Mouse (Mus musculus) hindbrain, embryonic 11.5 days (tissue): ENCODE measurements around the gene Tnfaip8l2. TPM values are rescaled to one million over a fixed set of nuclear protein-coding genes. Genes with fewer than 3 reads are reported as not detected.
A peak's percentile ranks its signal among the peaks of the same experiment; 100 is the strongest.

ENCODE experiments used
- ATAC-seq: fragments of 200-750 bp; cut with Nextera tagmentation; 2 replicates; pipeline ENCODE4 v1.8.0; 2017; ENCODE audit warnings: mild to moderate bottlenecking, moderate TSS enrichment, moderate library complexity; ENCODE audit not compliant: low FRiP score
- DNase-seq: peaks from one replicate; pipeline ENCODE4 v3.0.0-alpha.2; 2015; ENCODE audit warnings: low spot score
- H3K27ac ChIP-seq: fragments of 300-500 bp; sonication (generic); 2 replicates; pipeline ENCODE4 v1.5.1; 2014; ENCODE audit warnings: mild to moderate bottlenecking, low read depth, low read length
- H3K27me3 ChIP-seq: fragments of 300-500 bp; sonication (generic); 2 replicates; pipeline ENCODE4 v1.6.1; 2014; ENCODE audit warnings: mild to moderate bottlenecking, low read length, moderate library complexity, mixed read lengths; ENCODE audit not compliant: control insufficient read depth, insufficient read depth
- H3K36me3 ChIP-seq: fragments of 300-500 bp; sonication (generic); 2 replicates; pipeline ENCODE4 v1.6.1; 2014; ENCODE audit warnings: mild to moderate bottlenecking, low read length, moderate library complexity, mixed read lengths; ENCODE audit not compliant: control insufficient read depth, insufficient read depth
- H3K4me1 ChIP-seq: fragments of 300-500 bp; sonication (generic); replicated peaks from 2 replicates; pipeline ENCODE4 v1.6.1; 2014; ENCODE audit warnings: low read length, mixed read lengths; ENCODE audit not compliant: control insufficient read depth, insufficient read depth
- H3K4me2 ChIP-seq: fragments of 300-500 bp; sonication (generic); replicated peaks from 2 replicates; pipeline ENCODE4 v1.6.1; 2014; ENCODE audit warnings: mild to moderate bottlenecking, low read depth, low read length
- H3K4me3 ChIP-seq: fragments of 300-500 bp; sonication (generic); 2 replicates; pipeline ENCODE4 v1.5.1; 2014; ENCODE audit warnings: low read depth, low read length
- H3K9ac ChIP-seq: fragments of 300-500 bp; sonication (generic); 2 replicates; pipeline ENCODE4 v1.6.1; 2014; ENCODE audit warnings: low read depth, low read length
- H3K9me3 ChIP-seq: fragments of 300-500 bp; sonication (generic); 2 replicates; pipeline ENCODE4 v1.6.1; 2016; ENCODE audit warnings: low read length; ENCODE audit not compliant: control insufficient read depth
- WGBS: fragments of 180-500 bp; shearing (Covaris S2); extraction: QIAGEN DNeasy Blood & Tissue Kit; methylation state at CpG from one replicate; pipeline ENCODE4 v1.1.7; 2014; 5-methylcytosine and 5-hydroxymethylcytosine counted together
- polyA plus RNA-seq: library from polyadenylated mRNA; unstranded; fragments of >200 nt; fragmentation: Nextera tagmentation; extraction: Ambion mirVana; gene quantifications from 2 replicates; pipeline ENCODE4 v1.2.1, GENCODE M21; 2014

Gene Tnfaip8l2
- polyA plus RNA-seq, 1 experiment from 2014 or later = 2.1 TPM

GRCm38 (mm10) chr3:95163419-95164255 is 21.5 kb upstream of the Tnfaip8l2 start:
- no peak for ATAC-seq
- Histone ChIP-seq H3K4me3 (peak overlapping the region; percentile 85), H3K27ac (no peak overlapping the region), H3K4me1 (peaks cover 14% of the 10 kb centered on the region), H3K9me3 (no peaks in the 10 kb centered on the region), H3K9ac (peak overlapping the region; percentile 28; the same call in 1 of the 2 replicates), H3K36me3 (0 out of 2 replicates have a peak, but pooled peaks cover 2% of the 10 kb centered on the region), H3K4me2 (peak overlapping the region; percentile 70), H3K27me3 (peaks cover 2% of the 10 kb centered on the region; the same call in 1 of the 2 replicates)
- 55% methylated on average over 11 of the region's 11 CpGs for WGBS
- no peak for DNase-seq

GRCm38 (mm10) chr3:95162345-95162628 is 20.1 kb upstream of the Tnfaip8l2 start:
- no peaks in the 10 kb centered on the region for H3K36me3 ChIP-seq
- WGBS = 48% methylated on average over 2 of the region's 2 CpGs
- no peak for ATAC-seq
- peaks cover 14% of the 10 kb centered on the region for H3K4me1 ChIP-seq
- no peak for DNase-seq
- peak overlapping the region; percentile 70 for H3K4me2 ChIP-seq
- H3K27ac ChIP-seq = 0 out of 2 replicates have a peak overlapping the region, but pooled peaks have one; percentile 8
- H3K4me3 ChIP-seq = peak overlapping the region; percentile 85
- H3K27me3 ChIP-seq = peaks cover 2% of the 10 kb centered on the region; the same call in 1 of the 2 replicates
- no peaks in the 10 kb centered on the region for H3K9me3 ChIP-seq
- peak overlapping the region; percentile 82 for H3K9ac ChIP-seq

DNA sequence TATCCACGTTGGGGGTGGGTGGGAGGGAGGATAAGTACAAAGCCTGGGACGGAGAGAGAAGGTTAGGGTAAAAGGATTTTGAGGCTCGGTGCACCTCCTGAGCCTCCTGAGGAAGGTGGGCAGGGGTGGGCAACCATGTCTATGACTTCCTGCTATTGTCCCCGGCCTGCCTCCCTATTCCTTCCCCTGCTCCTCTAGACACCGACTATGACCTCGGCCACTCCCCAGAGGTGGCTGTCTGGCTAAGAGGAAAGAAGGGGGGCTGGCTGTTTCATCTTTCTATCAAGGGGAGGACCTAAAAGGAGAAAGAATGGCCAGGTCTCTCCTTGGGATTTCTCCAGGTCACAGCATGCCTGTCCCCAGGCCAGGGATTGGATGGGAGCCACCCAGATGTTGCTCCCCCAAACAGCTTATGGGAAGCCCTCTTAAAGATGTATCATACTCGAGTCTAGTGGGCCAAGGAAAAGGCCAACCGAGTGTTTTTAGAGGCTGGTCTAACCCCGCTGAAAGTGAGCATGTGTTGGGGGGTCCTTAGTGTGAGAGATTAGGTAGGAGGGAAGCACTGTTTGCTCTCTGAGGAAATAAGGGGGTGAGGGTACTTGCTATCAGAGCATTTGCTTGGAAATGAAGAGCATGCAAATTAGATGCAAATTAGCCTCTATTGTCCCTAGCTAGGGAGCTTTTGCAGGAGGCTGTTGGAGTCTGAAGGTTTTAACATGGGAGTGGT is 19.6 kb upstream of the Tnfaip8l2 start:
- ATAC-seq = 0 out of 2 replicates have a peak, but pooled peaks have one; percentile 2
- H3K27ac ChIP-seq = peak overlapping the region; percentile 79
- peaks cover 2% of the 10 kb centered on the region; the same call in 1 of the 2 replicates for H3K27me3 ChIP-seq
- H3K9ac ChIP-seq = peak overlapping the region; percentile 82
- WGBS = 5% methylated on average over 9 of the region's 9 CpGs
- no peaks in the 10 kb centered on the region for H3K36me3 ChIP-seq
- peaks cover 14% of the 10 kb centered on the region for H3K4me1 ChIP-seq
- peak overlapping the region; percentile 70 for H3K4me2 ChIP-seq
- H3K9me3 ChIP-seq = no peaks in the 10 kb centered on the region
- H3K4me3 ChIP-seq = peak overlapping the region; percentile 85
- DNase-seq = peak; percentile 43

GRCm38 (mm10) chr3:95161041-95161551 is 18.9 kb upstream of the Tnfaip8l2 start:
- under 1% methylated on average over 30 of the region's 30 CpGs for WGBS
- Histone ChIP-seq H3K4me2 (peak overlapping the region; percentile 70), H3K4me1 (peaks cover 14% of the 10 kb centered on the region), H3K9me3 (no peaks in the 10 kb centered on the region), H3K27me3 (peaks cover 2% of the 10 kb centered on the region; the same call in 1 of the 2 replicates), H3K27ac (peak overlapping the region; percentile 79), H3K9ac (peak overlapping the region; percentile 82), H3K4me3 (peak overlapping the region; percentile 85), H3K36me3 (no peaks in the 10 kb centered on the region)
- peak; percentile 61 for DNase-seq
- ATAC-seq = peak; percentile 22

- Histone ChIP-seq H3K27me3 (peaks cover 2% of the 10 kb centered on the region; the same call in 1 of the 2 replicates), H3K9me3 (no peaks in the 10 kb centered on the region), H3K4me3 (peak within 1 kb of the TSS; percentile 85), H3K4me2 (peak within 1 kb of the TSS; percentile 70), H3K27ac (peak within 1 kb of the TSS; percentile 79), H3K4me1 (peaks cover 14% of the 10 kb centered on the region), H3K9ac (peak within 1 kb of the TSS; percentile 82), H3K36me3 (no peaks in the 10 kb centered on the region)
- ATAC-seq = peak; percentile 95
- DNase-seq = peak; percentile 94
- under 1% methylated on average over 62 of the region's 66 CpGs for WGBS
Observed at GRCm38 (mm10) chr3:95159987-95160963, 18.1 kb upstream of the Tnfaip8l2 start, which contains the start of gene Sema6c. Gene Sema6c (plus strand): TSS chr3:95160457.

DNA sequence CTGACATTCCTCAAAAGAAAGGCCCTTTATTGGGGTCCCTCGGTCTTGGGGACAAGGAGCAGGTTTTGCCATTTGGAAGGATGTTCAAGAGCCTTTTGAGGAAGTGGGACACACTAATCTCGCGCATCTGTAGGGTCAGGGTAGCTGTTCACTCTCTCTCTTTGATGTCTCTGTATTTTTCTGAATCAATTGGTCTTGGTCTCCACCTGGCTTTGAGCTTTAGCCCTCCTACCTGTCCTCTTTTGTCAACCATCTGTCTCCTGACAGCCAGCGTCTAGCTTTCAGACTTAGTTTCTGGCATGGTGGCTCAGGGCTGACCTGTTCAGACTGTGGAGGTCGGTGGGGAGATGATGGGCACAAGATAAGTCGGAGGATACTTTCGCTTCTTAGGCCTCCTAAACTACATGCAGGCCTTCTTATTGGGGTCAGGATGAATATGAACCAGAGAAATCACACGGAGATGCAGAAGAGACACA is 17.4 kb upstream of the Tnfaip8l2 start:
- peaks cover 14% of the 10 kb centered on the region for H3K4me1 ChIP-seq
- 18% methylated on average over 8 of the region's 8 CpGs for WGBS

GRCm38 (mm10) chr3:95153874-95154273 is 11.7 kb upstream of the Tnfaip8l2 start:
- Histone ChIP-seq H3K27ac (no peak overlapping the region), H3K27me3 (no peaks in the 10 kb centered on the region; the same call in 1 of the 2 replicates), H3K9me3 (no peaks in the 10 kb centered on the region), H3K4me2 (no peak overlapping the region), H3K9ac (no peak overlapping the region), H3K4me1 (no peaks in the 10 kb centered on the region), H3K36me3 (no peaks in the 10 kb centered on the region), H3K4me3 (no peak overlapping the region)
- DNase-seq (peak; percentile 35), ATAC-seq (no peak)
- WGBS = 57% methylated on average over 4 of the region's 4 CpGs

More for the DNA sequence above, 17.4 kb upstream of the Tnfaip8l2 start:
- Histone ChIP-seq H3K36me3 (no peaks in the 10 kb centered on the region), H3K9ac (peak overlapping the region; percentile 82), H3K4me2 (peak overlapping the region; percentile 70), H3K9me3 (no peaks in the 10 kb centered on the region), H3K27ac (no peak overlapping the region), H3K27me3 (peaks cover 2% of the 10 kb centered on the region; the same call in 1 of the 2 replicates), H3K4me3 (peak overlapping the region; percentile 85)
- no peak for ATAC-seq
- DNase-seq = no peak
